Mouse (Mus musculus) hindbrain, postnatal 0 days (tissue): ENCODE measurements around the gene Cfap77. TPM values are rescaled to one million over a fixed set of nuclear protein-coding genes. Genes with fewer than 3 reads are reported as not detected.
A peak's percentile ranks its signal among the peaks of the same experiment; 100 is the strongest.

Source experiments
- ATAC-seq: fragments of 200-750 bp; cut with Nextera tagmentation; 2 replicates; pipeline ENCODE4 v1.8.0; 2017; ENCODE audit warnings: mild to moderate bottlenecking, moderate TSS enrichment, moderate library complexity
- DNase-seq: peaks from one replicate; pipeline ENCODE4 v3.0.0-alpha.2; 2015; ENCODE audit warnings: low spot score
- H3K27ac ChIP-seq: fragments of 300-500 bp; sonication (generic); 2 replicates; pipeline ENCODE4 v1.5.1; 2014; ENCODE audit warnings: mild to moderate bottlenecking
- H3K27me3 ChIP-seq: fragments of 300-500 bp; sonication (generic); 2 replicates; pipeline ENCODE4 v1.6.1; 2014; ENCODE audit warnings: low read length, mixed read lengths; ENCODE audit not compliant: insufficient read depth
- H3K36me3 ChIP-seq: fragments of 300-500 bp; sonication (generic); 2 replicates; pipeline ENCODE4 v1.6.1; 2014; ENCODE audit warnings: low read length, mixed read lengths; ENCODE audit not compliant: insufficient read depth
- H3K4me1 ChIP-seq: fragments of 300-500 bp; sonication (generic); 2 replicates; pipeline ENCODE4 v1.6.1; 2014; ENCODE audit warnings: antibody characterized with exemption, low read length, mixed read lengths; ENCODE audit not compliant: insufficient read depth
- H3K4me2 ChIP-seq: fragments of 300-500 bp; sonication (generic); 2 replicates; pipeline ENCODE4 v1.6.1; 2014; ENCODE audit warnings: low read depth, mild to moderate bottlenecking, low read length, moderate library complexity, mixed read lengths
- H3K4me3 ChIP-seq: fragments of 300-500 bp; sonication (generic); 2 replicates; pipeline ENCODE4 v1.5.1; 2014; ENCODE audit warnings: low read length
- H3K9ac ChIP-seq: fragments of 300-500 bp; sonication (generic); replicated peaks from 2 replicates; pipeline ENCODE4 v1.6.1; 2014; ENCODE audit warnings: mild to moderate bottlenecking, low read length, moderate library complexity, mixed read lengths
- H3K9me3 ChIP-seq: fragments of 300-500 bp; sonication (generic); 2 replicates; pipeline ENCODE4 v1.6.1; 2016; ENCODE audit warnings: low read length, mixed read lengths
- CTCF ChIP-seq: IDR thresholded peaks from 2 replicates; pipeline ENCODE4 v1.5.1; 2016; ENCODE audit warnings: antibody characterized with exemption, control low read depth, low read depth
- WGBS: fragments of 180-500 bp; shearing (Covaris S2); extraction: QIAGEN DNeasy Blood & Tissue Kit; methylation state at CpG from one replicate; pipeline ENCODE4 v1.1.7; 2014; 5-methylcytosine and 5-hydroxymethylcytosine counted together
- polyA plus RNA-seq: library from polyadenylated mRNA; unstranded; fragments of >200 nt; fragmentation: Nextera tagmentation; extraction: Ambion mirVana; gene quantifications from 2 replicates; pipeline ENCODE4 v1.2.1, GENCODE M21; 2015
- total RNA-seq: library from RNA; depleted of rRNA; stranded (reverse); fragments of >200 nt; gene quantifications from 2 replicates; pipeline ENCODE4 v1.2.3, GENCODE M21; 2014

Cfap77 gene
- total and polyA plus RNA-seq, 2 experiments from 2014 or later = 0.58 to 0.96 TPM

- Histone ChIP-seq H3K9me3 (no peaks in the 10 kb centered on the region), H3K27ac (no peak overlapping the region), H3K36me3 (peaks cover 68% of the 10 kb centered on the region), H3K4me2 (no peak overlapping the region), H3K9ac (no peak overlapping the region), H3K4me1 (no peaks in the 10 kb centered on the region), H3K4me3 (no peak overlapping the region), H3K27me3 (no peaks in the 10 kb centered on the region)
- no peak for ATAC-seq
- 90% methylated on average over 11 of the region's 11 CpGs for WGBS
- DNase-seq = no peak
- no peak for TF ChIP-seq CTCF
Measured at GRCm38 (mm10) chr2:29075331-29076070, 20.6 kb upstream of the Cfap77 start.

GRCm38 (mm10) chr2:29074676-29075075 lies 19.8 kb upstream of the Cfap77 start:
- H3K27me3 ChIP-seq = no peaks in the 10 kb centered on the region
- H3K4me1 ChIP-seq = no peaks in the 10 kb centered on the region
- peaks cover 66% of the 10 kb centered on the region for H3K36me3 ChIP-seq
- H3K4me2 ChIP-seq = no peak overlapping the region
- no peak overlapping the region for H3K4me3 ChIP-seq
- ATAC-seq = no peak
- no peak overlapping the region for H3K27ac ChIP-seq
- DNase-seq = no peak
- no peak for TF ChIP-seq CTCF
- H3K9ac ChIP-seq = no peak overlapping the region
- WGBS = 94% methylated on average over 7 of the region's 7 CpGs
- H3K9me3 ChIP-seq = no peaks in the 10 kb centered on the region

GRCm38 (mm10) chr2:29066410-29066809 lies 11.5 kb upstream of the Cfap77 start:
- ATAC-seq (0 out of 2 replicates have a peak, but pooled peaks have one; percentile 27), DNase-seq (peak; percentile 86)
- no peak overlapping the region for H3K27ac ChIP-seq
- no peak overlapping the region for H3K4me2 ChIP-seq
- no peaks in the 10 kb centered on the region for H3K27me3 ChIP-seq
- H3K4me1 ChIP-seq = 0 out of 2 replicates have a peak, but pooled peaks cover under 1% of the 10 kb centered on the region
- no peak overlapping the region for H3K9ac ChIP-seq
- H3K4me3 ChIP-seq = no peak overlapping the region
- 43% methylated on average over 7 of the region's 7 CpGs for WGBS
- peak; percentile 85 for TF ChIP-seq CTCF
- peaks cover 15% of the 10 kb centered on the region for H3K36me3 ChIP-seq
- no peaks in the 10 kb centered on the region for H3K9me3 ChIP-seq

GRCm38 (mm10) chr2:29065796-29066195 lies 10.9 kb upstream of the Cfap77 start:
- Histone ChIP-seq H3K4me2 (no peak overlapping the region), H3K9me3 (no peaks in the 10 kb centered on the region), H3K27ac (no peak overlapping the region), H3K27me3 (no peaks in the 10 kb centered on the region), H3K9ac (no peak overlapping the region), H3K36me3 (peaks cover 8% of the 10 kb centered on the region), H3K4me1 (peaks cover 6% of the 10 kb centered on the region; the same call in 1 of the 2 replicates), H3K4me3 (no peak overlapping the region)
- DNase-seq (no peak), ATAC-seq (no peak)
- TF ChIP-seq CTCF = no peak
- WGBS = 84% methylated on average over 6 of the region's 6 CpGs

GRCm38 (mm10) chr2:29060135-29060597 lies 5.3 kb upstream of the Cfap77 start, which contains the start of gene Ttf1:
Gene Ttf1, plus strand, starts transcription at chr2:29060262.
- peak within 1 kb of the TSS; percentile 84 for H3K4me3 ChIP-seq
- WGBS = under 1% methylated on average over 39 of the region's 41 CpGs
- no peaks in the 10 kb centered on the region for H3K9me3 ChIP-seq
- H3K27me3 ChIP-seq = peaks cover 8% of the 10 kb centered on the region; the same call in 1 of the 2 replicates
- ATAC-seq (peak; percentile 97), DNase-seq (peak; percentile 98)
- H3K4me2 ChIP-seq = peak within 1 kb of the TSS; percentile 88
- H3K4me1 ChIP-seq = peaks cover 7% of the 10 kb centered on the region; the same call in 1 of the 2 replicates
- peak within 1 kb of the TSS; percentile 83 for H3K27ac ChIP-seq
- TF ChIP-seq CTCF = no peak
- no peaks in the 10 kb centered on the region for H3K36me3 ChIP-seq
- H3K9ac ChIP-seq = peak within 1 kb of the TSS; percentile 71

GRCm38 (mm10) chr2:29054545-29054935 lies 326 bp downstream of the Cfap77 start:
- H3K36me3 ChIP-seq = no peaks in the 10 kb centered on the region
- H3K27me3 ChIP-seq = peaks cover 14% of the 10 kb centered on the region; the same call in 1 of the 2 replicates
- no peak overlapping the region for H3K27ac ChIP-seq
- ATAC-seq (no peak), DNase-seq (no peak)
- 2% methylated on average over 30 of the region's 30 CpGs for WGBS
- H3K9ac ChIP-seq = peak overlapping the region; percentile 49; the same call in 1 of the 2 replicates
- H3K9me3 ChIP-seq = no peaks in the 10 kb centered on the region
- peak overlapping the region; percentile 88 for H3K4me2 ChIP-seq
- H3K4me3 ChIP-seq = peak overlapping the region; percentile 51
- TF ChIP-seq CTCF = no peak
- no peaks in the 10 kb centered on the region for H3K4me1 ChIP-seq
